Mouse (Mus musculus) embryonic facial prominence, embryonic 14.5 days (tissue): ENCODE measurements at regions not wholly inside any gene's neighbourhood (a gene's known extent, or its start where the extent isn't known, plus 50 kb on each side); places are given as distances from the start of the nearest gene placed in this dataset.

ENCODE experiments used
- ATAC-seq: fragments of 200-750 bp; cut with Nextera tagmentation; 2 replicates; pipeline ENCODE4 v1.8.0; 2017; ENCODE audit warnings: low read depth, moderate number of reproducible peaks, moderate TSS enrichment
- DNase-seq: peaks from one replicate; pipeline ENCODE4 v3.0.0-alpha.2; 2015; ENCODE audit warnings: low spot score
- H3K27ac ChIP-seq: fragments of 300-500 bp; sonication (generic); replicated peaks from 2 replicates; pipeline ENCODE4 v1.5.1; 2014; ENCODE audit warnings: low read depth, mild to moderate bottlenecking, low read length, moderate library complexity
- H3K27me3 ChIP-seq: fragments of 300-500 bp; sonication (generic); replicated peaks from 2 replicates; pipeline ENCODE4 v1.6.1; 2014; ENCODE audit warnings: low read length; ENCODE audit not compliant: control insufficient read depth, insufficient read depth
- H3K36me3 ChIP-seq: fragments of 300-500 bp; sonication (generic); 2 replicates; pipeline ENCODE4 v1.6.1; 2014; ENCODE audit warnings: low read length, mixed read lengths; ENCODE audit not compliant: control insufficient read depth, insufficient read depth
- H3K4me1 ChIP-seq: fragments of 300-500 bp; sonication (generic); 2 replicates; pipeline ENCODE4 v1.6.1; 2014; ENCODE audit warnings: antibody characterized with exemption, low read length; ENCODE audit not compliant: control insufficient read depth, insufficient read depth
- H3K4me2 ChIP-seq: fragments of 300-500 bp; sonication (generic); 2 replicates; pipeline ENCODE4 v1.6.1; 2014; ENCODE audit warnings: low read depth, mild to moderate bottlenecking, low read length, moderate library complexity, mixed read lengths
- H3K4me3 ChIP-seq: fragments of 300-500 bp; sonication (generic); 2 replicates; pipeline ENCODE4 v1.5.1; 2014; ENCODE audit warnings: low read depth, mild to moderate bottlenecking, low read length
- H3K9ac ChIP-seq: fragments of 300-500 bp; sonication (generic); 2 replicates; pipeline ENCODE4 v1.6.1; 2014; ENCODE audit warnings: low read depth, mild to moderate bottlenecking, low read length, moderate library complexity, mixed read lengths
- H3K9me3 ChIP-seq: fragments of 300-500 bp; sonication (generic); 2 replicates; pipeline ENCODE4 v1.6.1; 2016; ENCODE audit warnings: low read length; ENCODE audit not compliant: control insufficient read depth
- WGBS: fragments of 180-500 bp; shearing (Covaris S2); extraction: QIAGEN DNeasy Blood & Tissue Kit; methylation state at CpG from one replicate; pipeline ENCODE4 v1.1.7; 2014; 5-methylcytosine and 5-hydroxymethylcytosine counted together

- no peak for ATAC-seq
- no peak overlapping the region for H3K4me3 ChIP-seq
- H3K4me2 ChIP-seq: peak overlapping the region; percentile 43
- no peaks in the 10 kb centered on the region for H3K27me3 ChIP-seq
- H3K36me3 ChIP-seq: no peaks in the 10 kb centered on the region
- peaks cover 30% of the 10 kb centered on the region for H3K4me1 ChIP-seq
- DNase-seq: peak; percentile 68
- H3K9me3 ChIP-seq: peaks cover 9% of the 10 kb centered on the region
- H3K27ac ChIP-seq: no peak overlapping the region
- peak overlapping the region; percentile 28; the same call in 1 of the 2 replicates for H3K9ac ChIP-seq
- WGBS: 15% methylated on average over 2 of the region's 2 CpGs
Observed at GRCm38 (mm10) chr13:44582767-44583085, 146.5 kb upstream of the Jarid2 start.

GRCm38 (mm10) chr13:44583614-44584013 is 145.7 kb upstream of the Jarid2 start:
- peaks cover 8% of the 10 kb centered on the region for H3K9me3 ChIP-seq
- no peak overlapping the region for H3K4me3 ChIP-seq
- 55% methylated on average over 5 of the region's 5 CpGs for WGBS
- H3K9ac ChIP-seq: no peak overlapping the region
- DNase-seq (peak; percentile 44), ATAC-seq (no peak)
- no peaks in the 10 kb centered on the region for H3K36me3 ChIP-seq
- peaks cover 30% of the 10 kb centered on the region for H3K4me1 ChIP-seq
- H3K4me2 ChIP-seq: no peak overlapping the region
- H3K27ac ChIP-seq: no peak overlapping the region
- H3K27me3 ChIP-seq: no peaks in the 10 kb centered on the region

- Histone ChIP-seq H3K4me3 (no peak overlapping the region), H3K36me3 (no peaks in the 10 kb centered on the region), H3K27me3 (no peaks in the 10 kb centered on the region), H3K4me2 (no peak overlapping the region), H3K9me3 (peaks cover 2% of the 10 kb centered on the region; the same call in 1 of the 2 replicates), H3K4me1 (peaks cover 30% of the 10 kb centered on the region), H3K27ac (no peak overlapping the region), H3K9ac (no peak overlapping the region)
- ATAC-seq (no peak), DNase-seq (no peak)
- 46% methylated on average over 8 of the region's 8 CpGs for WGBS
Observed at GRCm38 (mm10) chr13:44584151-44584550, 145.1 kb upstream of the Jarid2 start.

- DNase-seq: no peak
- no peaks in the 10 kb centered on the region for H3K36me3 ChIP-seq
- WGBS: 49% methylated on average over 4 of the region's 4 CpGs
- peaks cover 30% of the 10 kb centered on the region for H3K4me1 ChIP-seq
- H3K27ac ChIP-seq: no peak overlapping the region
- no peaks in the 10 kb centered on the region for H3K27me3 ChIP-seq
- H3K4me3 ChIP-seq: no peak overlapping the region
- ATAC-seq: no peak
- no peak overlapping the region for H3K4me2 ChIP-seq
- no peak overlapping the region for H3K9ac ChIP-seq
- H3K9me3 ChIP-seq: no peaks in the 10 kb centered on the region
Observed at GRCm38 (mm10) chr13:44584551-44584950, 144.7 kb upstream of the Jarid2 start.

GRCm38 (mm10) chr13:44587846-44588245 is 141.4 kb upstream of the Jarid2 start:
- peak; percentile 14 for DNase-seq
- H3K27me3 ChIP-seq: no peaks in the 10 kb centered on the region
- 35% methylated on average over 4 of the region's 4 CpGs for whole genome bisulfite sequencing
- no peaks in the 10 kb centered on the region for H3K36me3 ChIP-seq
- no peak overlapping the region for H3K9ac ChIP-seq
- no peak for ATAC-seq
- peaks cover 10% of the 10 kb centered on the region; the same call in 1 of the 2 replicates for H3K4me1 ChIP-seq
- H3K27ac ChIP-seq: no peak overlapping the region
- H3K4me3 ChIP-seq: no peak overlapping the region
- H3K9me3 ChIP-seq: no peaks in the 10 kb centered on the region
- H3K4me2 ChIP-seq: no peak overlapping the region

GRCm38 (mm10) chr13:44594645-44595044 is 134.6 kb upstream of the Jarid2 start:
- 83% methylated on average over 5 of the region's 5 CpGs for WGBS
- DNase-seq: no peak
- Histone ChIP-seq H3K4me2 (no peak overlapping the region), H3K27ac (no peak overlapping the region), H3K27me3 (no peaks in the 10 kb centered on the region), H3K9ac (no peak overlapping the region), H3K4me3 (no peak overlapping the region), H3K36me3 (no peaks in the 10 kb centered on the region), H3K9me3 (no peaks in the 10 kb centered on the region), H3K4me1 (no peaks in the 10 kb centered on the region)
- no peak for ATAC-seq

- H3K4me3 ChIP-seq: no peak overlapping the region
- no peak for ATAC-seq
- H3K27me3 ChIP-seq: no peaks in the 10 kb centered on the region
- H3K27ac ChIP-seq: no peak overlapping the region
- H3K4me2 ChIP-seq: no peak overlapping the region
- no peaks in the 10 kb centered on the region for H3K9me3 ChIP-seq
- no peak for DNase-seq
- H3K36me3 ChIP-seq: no peaks in the 10 kb centered on the region
- no peak overlapping the region for H3K9ac ChIP-seq
- H3K4me1 ChIP-seq: peaks cover 6% of the 10 kb centered on the region; the same call in 1 of the 2 replicates
- 84% methylated on average over 1 of the region's 1 CpGs for WGBS
Observed at GRCm38 (mm10) chr13:44597666-44598065, 131.6 kb upstream of the Jarid2 start.

GRCm38 (mm10) chr13:44601024-44601423 is 128.2 kb upstream of the Jarid2 start:
- Histone ChIP-seq H3K9me3 (no peaks in the 10 kb centered on the region), H3K27me3 (no peaks in the 10 kb centered on the region), H3K36me3 (no peaks in the 10 kb centered on the region), H3K4me2 (no peak overlapping the region), H3K4me3 (no peak overlapping the region), H3K4me1 (peaks cover 6% of the 10 kb centered on the region; the same call in 1 of the 2 replicates), H3K27ac (no peak overlapping the region), H3K9ac (no peak overlapping the region)
- ATAC-seq (no peak), DNase-seq (no peak)
- 68% methylated on average over 2 of the region's 2 CpGs for WGBS

- Histone ChIP-seq H3K4me1 (peaks cover 6% of the 10 kb centered on the region; the same call in 1 of the 2 replicates), H3K27me3 (no peaks in the 10 kb centered on the region), H3K36me3 (no peaks in the 10 kb centered on the region), H3K9me3 (no peaks in the 10 kb centered on the region), H3K4me3 (no peak overlapping the region), H3K9ac (no peak overlapping the region), H3K27ac (no peak overlapping the region), H3K4me2 (no peak overlapping the region)
- WGBS: 36% methylated on average over 6 of the region's 6 CpGs
- DNase-seq: no peak
- ATAC-seq: 0 out of 2 replicates have a peak, but pooled peaks have one; percentile 22
Observed at GRCm38 (mm10) chr13:44602658-44603057, 126.6 kb upstream of the Jarid2 start.
